Mouse (Mus musculus): Measurements from ENCODE around the gene Gm1979.
"Not testable (repeated sequence)": the region's sequence is repeated elsewhere in the genome, so short reads cannot be mapped to it uniquely, and the experiment has no call there.

Gm1979 gene

DNA sequence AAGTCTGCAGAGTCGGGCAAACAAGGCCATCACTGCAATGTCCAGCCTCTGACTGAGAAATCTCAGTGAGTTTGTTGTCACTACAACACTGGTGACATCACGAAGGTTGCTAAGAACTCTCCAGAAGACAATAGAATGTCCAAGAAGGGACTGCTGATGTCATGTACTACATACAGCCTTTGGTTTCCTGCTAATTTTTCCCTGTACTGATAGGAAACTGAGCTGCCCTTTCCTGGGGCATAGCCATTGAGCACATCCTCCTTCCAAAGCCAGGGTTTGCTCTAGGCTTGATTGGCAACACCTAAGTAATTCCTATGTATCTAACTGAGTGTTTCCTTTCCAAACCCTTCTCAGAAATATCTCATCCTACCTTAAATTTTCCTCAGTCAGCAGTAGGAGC is at the start of gene Gm1979:
Gm1979 (minus strand) TSS at position 101 of the 400 bp plus-strand sequence.
- DNase-seq (ENCODE audit: low spot score in 2 of 2), result not testable (repeated sequence)

GRCm38 (mm10) chr5:26039458-26039857 is 34.9 kb upstream of the Gm1979 start, which contains the start of gene Speer4a:
Gene Speer4a, minus strand, starts transcription at chr5:26039558.
- DNase-seq (ENCODE audit: low spot score in 2 of 2), result not testable (repeated sequence)

DNA sequence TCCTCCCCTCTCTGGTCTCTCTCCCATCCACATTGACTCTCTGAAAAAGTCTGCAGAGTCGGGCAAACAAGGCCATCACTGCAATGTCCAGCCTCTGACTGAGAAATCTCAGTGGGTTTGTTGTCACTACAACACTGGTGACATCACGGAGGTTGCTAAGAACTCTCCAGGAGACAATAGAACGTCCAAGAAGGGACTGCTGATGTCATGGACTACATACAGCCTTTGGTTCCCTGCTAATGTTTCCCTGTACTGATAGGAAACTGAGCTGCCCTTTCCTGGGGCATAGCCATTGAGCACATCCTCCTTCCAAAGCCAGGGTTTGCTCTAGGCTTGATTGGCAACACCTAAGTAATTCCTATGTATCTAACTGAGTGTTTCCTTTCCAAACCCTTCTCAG is 18.2 kb upstream of the Gm1979 start, which contains the start of gene Gm5862:
Gm5862 (minus strand) TSS at position 101 of the 400 bp plus-strand sequence.
- not testable (repeated sequence) for DNase-seq (ENCODE audit: low spot score in 2 of 2)

GRCm38 (mm10) chr5:26007697-26008096 is 3.1 kb upstream of the Gm1979 start:
- not testable (repeated sequence) for DNase-seq (ENCODE audit: low spot score in 2 of 2)

- not testable (repeated sequence) for DNase-seq (ENCODE audit: low spot score in 2 of 2)
Observed at GRCm38 (mm10) chr5:26006937-26007695, 2.5 kb upstream of the Gm1979 start.

- not testable (repeated sequence) for DNase-seq (ENCODE audit: low spot score in 2 of 2)
Observed at GRCm38 (mm10) chr5:25988550-25988949, 16.0 kb downstream of the Gm1979 start, which contains the start of gene Gm21698. Gene Gm21698, minus strand, starts transcription at chr5:25988650.

- not testable (repeated sequence) for DNase-seq (ENCODE audit: low spot score in 2 of 2)
Observed at GRCm38 (mm10) chr5:25972563-25972962, 32.0 kb downstream of the Gm1979 start, which contains the start of gene Gm21680. Gene Gm21680, minus strand, starts transcription at chr5:25972663.

DNA sequence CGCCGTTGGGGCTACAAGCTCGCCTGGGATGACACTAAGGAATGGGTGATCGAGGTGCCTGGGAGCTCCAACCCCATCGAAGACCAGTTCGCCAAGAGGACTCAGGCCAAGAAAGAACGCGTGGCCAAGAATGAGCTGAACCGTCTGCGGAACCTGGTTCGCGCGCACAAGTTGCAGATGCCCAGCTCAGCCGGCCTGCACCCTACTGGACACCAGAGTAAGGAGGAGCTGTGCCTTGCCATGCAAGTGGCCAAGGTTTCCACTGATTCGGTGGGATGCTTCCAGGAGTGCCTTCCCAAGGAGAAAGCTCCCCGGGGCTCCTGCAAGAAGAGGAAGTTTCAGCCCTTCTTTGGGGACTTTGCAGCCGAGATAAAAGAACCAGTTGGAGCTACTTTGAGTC is 47.5 kb downstream of the Gm1979 start:
- not testable (repeated sequence) for DNase-seq (ENCODE audit: low spot score in 2 of 2)

- not testable (repeated sequence) for DNase-seq (ENCODE audit: low spot score in 2 of 2)
Observed at GRCm38 (mm10) chr5:25956611-25957010, 48.0 kb downstream of the Gm1979 start.

DNA sequence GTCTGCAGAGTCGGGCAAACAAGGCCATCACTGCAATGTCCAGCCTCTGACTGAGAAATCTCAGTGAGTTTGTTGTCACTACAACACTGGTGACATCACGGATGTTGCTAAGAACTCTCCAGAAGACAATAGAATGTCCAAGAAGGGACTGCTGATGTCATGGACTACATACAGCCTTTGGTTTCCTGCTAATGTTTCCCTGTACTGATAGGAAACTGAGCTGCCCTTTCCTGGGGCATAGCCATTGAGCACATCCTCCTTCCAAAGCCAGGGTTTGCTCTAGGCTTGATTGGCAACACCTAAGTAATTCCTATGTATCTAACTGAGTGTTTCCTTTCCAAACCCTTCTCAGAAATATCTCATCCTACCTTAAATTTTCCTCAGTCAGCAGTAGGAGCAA is 50.3 kb downstream of the Gm1979 start, which contains the start of gene Gm21671:
Gm21671 (minus strand) TSS at position 101 of the 400 bp plus-strand sequence.
- DNase-seq (ENCODE audit: low spot score in 2 of 2), result not testable (repeated sequence)
